Mouse (Mus musculus): ENCODE measurements around the gene Plekhg3.

The Plekhg3 gene

DNA sequence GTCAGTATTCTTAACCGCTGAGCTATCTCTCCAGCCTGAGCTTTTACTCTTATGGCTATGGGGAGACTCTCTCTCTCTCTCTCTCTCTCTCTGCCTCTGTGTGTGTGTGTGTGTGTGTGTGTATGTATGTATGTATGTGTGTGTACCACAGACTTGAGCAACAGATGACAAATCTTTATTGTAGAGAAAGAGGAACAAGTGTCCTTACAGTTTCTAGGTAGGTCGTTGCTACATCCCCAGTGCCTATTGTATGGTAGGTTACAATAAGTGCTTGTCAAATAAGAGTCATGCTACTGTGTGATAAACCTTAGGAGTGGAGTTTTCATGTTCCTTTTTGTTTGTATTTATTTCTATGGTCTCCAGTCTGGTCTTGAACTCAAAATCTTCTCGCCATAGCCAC lies 9.5 kb downstream of the Plekhg3 start:
- POLR2A ChIA-PET, result interaction anchor here in 3 of 4 experiments (0.6 to 3.2 kb wide), 6 partner anchors 9 to 349 kb away, joined by 3 to 30 read pairs (median 4); no protein-coding TSS in a partner anchor
- CTCF ChIA-PET, result interaction anchor here in 1 of 4 experiments (0.7 kb wide), 1 partner anchor 297 kb away, joined by 3 read pairs; no protein-coding TSS in a partner anchor

GRCm38 (mm10) chr12:76540701-76541221 lies 10.1 kb downstream of the Plekhg3 start:
- CTCF ChIA-PET, result interaction anchor here in 2 of 4 experiments (1.0 to 1.3 kb wide), 3 partner anchors 31 to 51 kb away, joined by 3 to 4 read pairs (median 3); no protein-coding TSS in a partner anchor
- POLR2A ChIA-PET, result interaction anchor here in 3 of 4 experiments (0.5 to 3.2 kb wide), 14 partner anchors 8 to 202 kb away, joined by 3 to 30 read pairs (median 4); no protein-coding TSS in a partner anchor

DNA sequence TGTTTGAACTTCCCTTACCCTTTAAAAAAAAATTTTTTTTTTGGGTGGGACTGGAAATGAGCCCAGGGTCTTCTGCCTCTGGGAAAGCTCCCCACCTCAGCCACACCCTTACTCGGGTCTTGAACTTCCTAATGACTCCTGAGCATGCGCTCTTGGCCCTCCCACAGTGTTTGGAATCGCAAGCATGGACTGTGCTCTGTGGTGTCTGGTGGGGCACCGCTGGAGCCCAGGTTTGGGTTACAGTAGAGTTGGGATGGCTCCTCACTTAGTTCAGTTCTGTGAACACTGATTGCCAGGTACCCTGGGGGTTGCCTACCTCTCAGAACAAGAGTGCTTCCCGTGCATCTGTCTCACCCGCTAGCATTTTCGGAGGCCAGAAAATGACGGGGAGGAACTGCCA lies 10.8 kb downstream of the Plekhg3 start:
- ChIA-PET POLR2A (interaction anchor here (0.5 to 3.2 kb wide), 15 partner anchors 8 to 203 kb away, joined by 3 to 30 read pairs (median 4); no protein-coding TSS in a partner anchor), CTCF (interaction anchor here in 2 of 4 experiments (1.0 to 1.3 kb wide), 3 partner anchors 30 to 51 kb away, joined by 3 to 4 read pairs (median 3); no protein-coding TSS in a partner anchor)

- ChIA-PET CTCF (interaction anchor here in 3 of 4 experiments (0.6 to 1.3 kb wide), 4 partner anchors 30 to 50 kb away, joined by 3 to 4 read pairs (median 3); no protein-coding TSS in a partner anchor), POLR2A (interaction anchor here (0.6 to 3.2 kb wide), 12 partner anchors 7 to 186 kb away, joined by 3 to 30 read pairs (median 4); no protein-coding TSS in a partner anchor)
Measured at GRCm38 (mm10) chr12:76541879-76542278, 11.2 kb downstream of the Plekhg3 start.

- POLR2A ChIA-PET, result interaction anchor here (0.6 to 7.7 kb wide), 8 partner anchors 9 to 148 kb away, joined by 4 to 83 read pairs (median 18); partner anchors contain the start of gene Plekhg3 (in 1 of the 4)
- CTCF ChIA-PET, result interaction anchor here in 1 of 4 experiments (0.6 kb wide), 1 partner anchor 94 kb away, joined by 11 read pairs; no protein-coding TSS in a partner anchor
Measured at GRCm38 (mm10) chr12:76545786-76546370, 15.2 kb downstream of the Plekhg3 start.

- ChIA-PET CTCF (interaction anchor here in 1 of 4 experiments (0.6 kb wide), 1 partner anchor 95 kb away, joined by 11 read pairs; no protein-coding TSS in a partner anchor), POLR2A (interaction anchor here (0.6 to 7.7 kb wide), 13 partner anchors 10 to 542 kb away, joined by 3 to 83 read pairs (median 5); partner anchors contain the start of gene Plekhg3 (in 1 of the 4))
Measured at GRCm38 (mm10) chr12:76546383-76547276, 15.9 kb downstream of the Plekhg3 start.

DNA sequence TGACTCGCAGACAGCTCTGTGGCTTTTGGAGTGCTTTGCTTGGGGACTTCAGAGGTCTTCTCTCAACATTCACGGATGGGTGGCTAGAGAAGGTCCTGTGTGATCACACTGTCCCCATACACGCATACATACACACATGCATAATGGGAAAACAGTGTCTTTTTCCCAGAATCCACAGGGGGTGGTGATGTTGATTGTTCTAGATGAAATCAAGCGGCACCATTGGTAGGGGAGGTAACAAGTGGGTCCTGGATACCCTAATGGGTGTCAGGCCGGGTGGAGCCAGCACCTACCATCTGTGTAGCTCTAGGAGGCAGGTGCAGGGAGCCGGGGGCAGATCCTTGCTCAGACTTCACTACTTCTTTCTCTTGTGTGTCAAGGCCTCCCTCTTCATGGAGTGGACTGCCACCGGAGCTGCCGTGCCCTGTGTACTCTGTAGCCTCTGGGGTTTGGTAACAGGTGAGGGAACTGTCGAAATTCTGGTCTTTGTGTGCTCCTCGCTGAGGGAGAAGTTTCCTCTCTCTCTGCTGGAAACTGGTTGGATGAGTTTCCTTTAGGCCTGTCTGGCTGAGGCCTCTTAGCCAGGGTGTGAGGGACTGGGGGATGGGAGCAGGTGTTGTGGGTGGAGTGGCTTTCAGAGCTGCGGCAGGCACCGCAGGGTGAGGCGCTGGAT lies 16.9 kb downstream of the Plekhg3 start:
- CTCF ChIA-PET, result interaction anchor here in 2 of 4 experiments (2.2 to 2.5 kb wide), 2 partner anchors 44 to 52 kb away, joined by 6 to 10 read pairs; no protein-coding TSS in a partner anchor
- POLR2A ChIA-PET, result interaction anchor here (0.6 to 7.7 kb wide), 26 partner anchors 7 to 541 kb away, joined by 3 to 83 read pairs (median 6); partner anchors contain the start of genes Plekhg3 (in 2 of the 4) and Hspa2 (in 1 of the 4)

GRCm38 (mm10) chr12:76548082-76548423 lies 17.4 kb downstream of the Plekhg3 start:
- ChIA-PET POLR2A (interaction anchor here (0.7 to 7.7 kb wide), 35 partner anchors 7 to 329 kb away, joined by 3 to 83 read pairs (median 6); partner anchors contain the start of genes Plekhg3 (in 2 of the 4) and Hspa2 (in 1 of the 4)), CTCF (interaction anchor here in 3 of 4 experiments (0.5 to 2.5 kb wide), 3 partner anchors 44 to 52 kb away, joined by 3 to 10 read pairs (median 6); no protein-coding TSS in a partner anchor)

GRCm38 (mm10) chr12:76549203-76549602 lies 18.5 kb downstream of the Plekhg3 start:
- CTCF ChIA-PET, result interaction anchor here (0.5 to 2.5 kb wide), 14 partner anchors 12 to 283 kb away, joined by 3 to 10 read pairs (median 3); no protein-coding TSS in a partner anchor
- POLR2A ChIA-PET, result interaction anchor here (0.7 to 7.7 kb wide), 59 partner anchors 8 to 417 kb away, joined by 3 to 83 read pairs (median 4); partner anchors contain the start of genes Plekhg3 (in 2 of the 4), Hspa2 (in 1 of the 4) and Zbtb1 (in 1 of the 4)

GRCm38 (mm10) chr12:76552321-76552720 lies 21.6 kb downstream of the Plekhg3 start:
- CTCF ChIA-PET, result interaction anchor here in 2 of 4 experiments (0.5 to 1.3 kb wide), 2 partner anchors 20 to 56 kb away, joined by 3 to 5 read pairs; no protein-coding TSS in a partner anchor
- POLR2A ChIA-PET, result interaction anchor here in 2 of 4 experiments (1.0 to 7.7 kb wide), 6 partner anchors 11 to 22 kb away, joined by 3 to 83 read pairs (median 18); partner anchors contain the start of gene Plekhg3 (in 1 of the 2)

DNA sequence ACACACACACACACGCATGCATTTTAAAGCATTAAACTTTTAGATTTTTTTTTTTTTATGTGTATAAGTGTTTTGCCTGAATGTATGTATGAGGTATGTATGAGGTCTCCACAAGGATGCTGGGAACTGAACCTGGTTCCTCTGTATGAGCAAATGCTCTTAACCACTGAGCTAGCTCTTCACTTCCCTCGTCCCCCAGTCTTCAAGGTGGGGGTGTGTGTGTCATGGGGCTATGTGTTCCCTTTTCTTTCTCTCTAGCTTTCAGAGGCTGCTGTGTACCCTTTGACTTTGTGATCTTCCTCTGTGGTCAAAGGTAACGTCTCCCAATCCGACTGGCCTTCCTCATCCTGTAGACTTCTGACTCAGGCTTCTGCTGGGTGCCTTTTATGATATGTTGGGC lies 22.3 kb downstream of the Plekhg3 start:
- CTCF ChIA-PET, result interaction anchor here in 1 of 4 experiments (0.5 kb wide), 1 partner anchor 21 kb away, joined by 3 read pairs; no protein-coding TSS in a partner anchor
- POLR2A ChIA-PET, result interaction anchor here in 2 of 4 experiments (0.7 to 6.4 kb wide), 2 partner anchors 17 to 57 kb away, joined by 9 to 59 read pairs; no protein-coding TSS in a partner anchor

DNA sequence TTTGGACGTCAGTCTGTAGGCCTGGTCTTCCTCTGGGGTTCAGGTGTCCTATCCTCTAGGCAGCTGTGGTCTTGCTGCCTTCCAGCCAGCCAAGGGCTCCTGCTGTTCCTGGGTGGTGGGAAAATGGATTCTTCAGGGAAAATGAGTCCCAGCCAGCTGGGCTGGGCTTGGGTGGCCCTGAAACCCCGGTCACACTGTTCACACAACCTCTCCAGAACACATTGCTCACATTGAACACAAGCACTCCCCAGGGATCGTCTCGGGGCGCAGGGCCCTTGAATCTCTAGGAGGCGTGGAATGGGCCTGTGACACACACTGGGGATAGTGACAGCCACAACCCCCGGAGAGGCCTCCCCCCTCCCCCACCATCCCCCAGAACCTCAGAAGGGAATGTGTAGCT lies 23.2 kb downstream of the Plekhg3 start:
- POLR2A ChIA-PET, result interaction anchor here in 2 of 4 experiments (0.5 to 0.9 kb wide), 4 partner anchors 9 to 351 kb away, joined by 3 read pairs; no protein-coding TSS in a partner anchor
- CTCF ChIA-PET, result interaction anchor here in 1 of 4 experiments (0.7 kb wide), 1 partner anchor 38 kb away, joined by 3 read pairs; no protein-coding TSS in a partner anchor

- CTCF ChIA-PET, result interaction anchor here in 1 of 4 experiments (0.7 kb wide), 1 partner anchor 38 kb away, joined by 3 read pairs; no protein-coding TSS in a partner anchor
- POLR2A ChIA-PET, result interaction anchor here in 2 of 4 experiments (0.5 to 0.6 kb wide), 5 partner anchors 19 to 350 kb away, joined by 3 read pairs; no protein-coding TSS in a partner anchor
Measured at GRCm38 (mm10) chr12:76554392-76554791, 23.7 kb downstream of the Plekhg3 start.

DNA sequence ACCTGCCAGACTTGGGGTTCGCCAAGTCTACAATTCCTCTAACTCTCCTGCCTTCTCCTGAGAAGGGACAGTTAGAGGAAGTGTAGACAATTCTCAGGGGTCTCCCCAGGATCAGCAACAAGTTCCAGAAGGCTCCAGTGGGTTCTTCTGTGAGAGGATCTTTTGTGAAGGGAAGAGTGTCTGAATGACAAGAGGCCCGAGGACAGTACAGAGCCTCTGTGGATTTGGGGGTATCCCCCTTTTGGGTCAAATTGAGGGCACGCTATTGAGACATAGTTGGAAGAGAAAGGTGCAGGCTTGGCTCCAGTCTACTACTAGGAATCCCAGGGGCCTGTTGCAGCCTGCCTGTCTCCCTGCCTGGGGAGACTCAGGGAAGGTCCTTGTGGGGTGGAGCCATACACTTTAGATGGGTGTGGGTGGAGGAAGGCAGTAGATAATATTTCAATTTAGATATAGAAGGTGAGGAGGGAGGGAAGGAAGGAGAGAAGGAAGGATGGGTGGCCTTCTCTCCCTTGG lies 24.2 kb downstream of the Plekhg3 start:
- CTCF ChIA-PET, result no interaction called here
- POLR2A ChIA-PET, result interaction anchor here in 1 of 4 experiments (0.6 kb wide), 2 partner anchors 85 to 119 kb away, joined by 3 read pairs; no protein-coding TSS in a partner anchor

GRCm38 (mm10) chr12:76556187-76556586 lies 25.5 kb downstream of the Plekhg3 start:
- CTCF ChIA-PET, result interaction anchor here in 3 of 4 experiments (0.5 to 3.5 kb wide), 4 partner anchors 45 to 77 kb away, joined by 3 to 12 read pairs (median 4); no protein-coding TSS in a partner anchor
- POLR2A ChIA-PET, result interaction anchor here (0.6 to 5.9 kb wide), 10 partner anchors 7 to 126 kb away, joined by 3 to 31 read pairs (median 5); no protein-coding TSS in a partner anchor

DNA sequence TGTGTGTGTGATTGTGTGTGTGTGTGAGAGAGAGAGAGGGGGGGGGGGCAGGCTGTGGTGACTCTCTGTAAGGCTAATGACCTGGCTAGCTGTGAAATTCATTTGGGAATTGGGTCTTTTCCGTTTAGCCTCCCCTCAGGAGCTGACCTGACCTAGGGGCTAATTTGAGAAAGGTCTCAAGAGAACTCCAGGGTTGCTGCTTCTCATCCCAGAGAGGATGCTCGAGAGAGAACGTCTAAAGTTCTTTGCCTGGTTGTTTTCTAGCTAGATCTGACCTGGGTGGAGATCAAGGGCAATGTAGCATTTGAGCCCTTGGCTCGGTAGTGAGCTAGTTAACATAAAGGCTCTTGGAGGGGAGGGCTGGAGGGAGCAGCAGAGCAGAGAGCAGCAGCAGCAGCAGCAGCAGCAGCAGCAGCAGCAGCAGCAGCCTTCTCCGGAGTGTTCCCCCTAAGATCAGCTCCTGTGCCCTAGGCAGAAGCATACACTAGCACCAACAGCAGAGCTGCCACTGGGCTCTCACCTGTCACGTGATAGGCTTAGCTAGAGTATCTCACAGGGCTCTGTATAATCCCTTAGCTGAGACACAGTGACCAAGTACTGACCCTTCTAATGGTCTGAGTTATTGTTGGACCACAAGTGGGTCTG lies 26.2 kb downstream of the Plekhg3 start:
- ChIA-PET POLR2A (interaction anchor here (0.5 to 5.9 kb wide), 25 partner anchors 8 to 1037 kb away, joined by 3 to 31 read pairs (median 3); no protein-coding TSS in a partner anchor), CTCF (interaction anchor here (0.5 to 3.5 kb wide), 9 partner anchors 10 to 90 kb away, joined by 3 to 12 read pairs (median 4); no protein-coding TSS in a partner anchor)
